Mouse (Mus musculus): Measurements from ENCODE around the gene N4bp2. TPM values are rescaled to one million over a fixed set of nuclear protein-coding genes. Genes with fewer than 3 reads are reported as not detected.
A peak's percentile ranks its signal among the peaks of the same experiment; 100 is the strongest.

The N4bp2 gene
- polyA plus RNA-seq, 1 experiment: 73.4 TPM

GRCm38 (mm10) chr5:65794702-65795101 is 31.4 kb downstream of the N4bp2 start:
- H3K27ac ChIP-seq (ENCODE audit: insufficient read depth, low read length): no peak overlapping the region
- no peaks in the 10 kb centered on the region for H3K27me3 ChIP-seq (ENCODE audit: control insufficient read depth, insufficient read depth, low read length, poor library complexity, severe bottlenecking)
- no peak overlapping the region for H3K9ac ChIP-seq (ENCODE audit: low read depth, poor library complexity, severe bottlenecking)
- peaks cover 29% of the 10 kb centered on the region for H3K36me3 ChIP-seq (ENCODE audit: control insufficient read depth, insufficient read depth, low read length, poor library complexity, severe bottlenecking)
- no peaks in the 10 kb centered on the region for H3K4me1 ChIP-seq (ENCODE audit: control insufficient read depth, insufficient read depth, low read length)
- no peak overlapping the region for H3K4me3 ChIP-seq (ENCODE audit: low read depth, low read length)
- TF ChIP-seq POLR2A (IDR thresholded peaks at IDR 0.05; ENCODE audit: insufficient read depth, low read length) (no peak), EP300 (IDR thresholded peaks at IDR 0.05; ENCODE audit: insufficient read depth, low read depth, low read length) (no peak), CTCF (IDR thresholded peaks at IDR 0.05; ENCODE audit: low read depth, low read length) (no peak)
- no peaks in the 10 kb centered on the region for H3K9me3 ChIP-seq (replicated peaks; ENCODE audit: control insufficient read depth, insufficient read depth, low read length, poor library complexity, severe bottlenecking)

GRCm38 (mm10) chr5:65795293-65795993 is 32.1 kb downstream of the N4bp2 start:
- Histone ChIP-seq H3K4me3 (ENCODE audit: low read depth, low read length) (no peak overlapping the region), H3K27me3 (ENCODE audit: control insufficient read depth, insufficient read depth, low read length, poor library complexity, severe bottlenecking) (no peaks in the 10 kb centered on the region), H3K36me3 (ENCODE audit: control insufficient read depth, insufficient read depth, low read length, poor library complexity, severe bottlenecking) (peaks cover 24% of the 10 kb centered on the region), H3K4me1 (ENCODE audit: control insufficient read depth, insufficient read depth, low read length) (no peaks in the 10 kb centered on the region), H3K9me3 (replicated peaks; ENCODE audit: control insufficient read depth, insufficient read depth, low read length, poor library complexity, severe bottlenecking) (no peaks in the 10 kb centered on the region), H3K9ac (ENCODE audit: low read depth, poor library complexity, severe bottlenecking) (no peak overlapping the region), H3K27ac (ENCODE audit: insufficient read depth, low read length) (no peak overlapping the region)
- TF ChIP-seq CTCF (IDR thresholded peaks at IDR 0.05; ENCODE audit: low read depth, low read length) (no peak), EP300 (IDR thresholded peaks at IDR 0.05; ENCODE audit: insufficient read depth, low read depth, low read length) (no peak), POLR2A (IDR thresholded peaks at IDR 0.05; ENCODE audit: insufficient read depth, low read length) (no peak)

GRCm38 (mm10) chr5:65795994-65796298 is 32.6 kb downstream of the N4bp2 start:
- Histone ChIP-seq H3K9me3 (replicated peaks; ENCODE audit: control insufficient read depth, insufficient read depth, low read length, poor library complexity, severe bottlenecking) (no peaks in the 10 kb centered on the region), H3K4me3 (ENCODE audit: low read depth, low read length) (no peak overlapping the region), H3K27me3 (ENCODE audit: control insufficient read depth, insufficient read depth, low read length, poor library complexity, severe bottlenecking) (no peaks in the 10 kb centered on the region), H3K9ac (ENCODE audit: low read depth, poor library complexity, severe bottlenecking) (no peak overlapping the region), H3K27ac (ENCODE audit: insufficient read depth, low read length) (no peak overlapping the region), H3K36me3 (ENCODE audit: control insufficient read depth, insufficient read depth, low read length, poor library complexity, severe bottlenecking) (peaks cover 20% of the 10 kb centered on the region), H3K4me1 (ENCODE audit: control insufficient read depth, insufficient read depth, low read length) (no peaks in the 10 kb centered on the region)
- TF ChIP-seq CTCF (IDR thresholded peaks at IDR 0.05; ENCODE audit: low read depth, low read length) (no peak), POLR2A (IDR thresholded peaks at IDR 0.05; ENCODE audit: insufficient read depth, low read length) (no peak), EP300 (IDR thresholded peaks at IDR 0.05; ENCODE audit: insufficient read depth, low read depth, low read length) (no peak)

DNA sequence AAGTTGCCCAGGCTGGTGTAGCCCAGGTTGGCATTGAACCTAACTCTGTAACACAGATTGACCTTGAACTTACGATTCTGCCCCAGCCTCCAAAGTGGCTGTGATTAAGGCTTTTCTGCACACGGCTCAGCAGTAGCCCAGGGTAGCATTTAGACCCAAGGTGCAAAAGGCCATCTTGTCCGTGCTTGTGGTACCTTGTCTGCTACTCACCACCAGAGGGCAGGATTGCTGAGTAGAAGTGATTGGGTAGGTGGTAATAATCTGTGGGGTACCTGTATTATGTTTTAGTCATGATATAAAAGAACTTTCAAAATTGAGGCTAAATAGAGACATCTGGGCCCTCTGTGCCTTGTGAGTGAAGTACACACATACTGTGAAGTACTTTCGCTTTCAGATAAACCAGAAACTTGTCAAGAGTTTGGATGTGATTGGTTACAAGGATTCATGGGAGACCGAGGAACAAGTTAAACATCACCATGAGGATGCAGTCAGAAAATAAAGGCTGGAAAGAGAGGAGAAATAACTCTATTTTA is 60.3 kb downstream of the N4bp2 start:
- Histone ChIP-seq H3K36me3 (ENCODE audit: control insufficient read depth, insufficient read depth, low read length, poor library complexity, severe bottlenecking) (no peaks in the 10 kb centered on the region; the same call in 1 of the 2 replicates), H3K9me3 (replicated peaks; ENCODE audit: control insufficient read depth, insufficient read depth, low read length, poor library complexity, severe bottlenecking) (no peaks in the 10 kb centered on the region), H3K4me3 (ENCODE audit: low read depth, low read length) (no peak overlapping the region), H3K9ac (ENCODE audit: low read depth, poor library complexity, severe bottlenecking) (no peak overlapping the region), H3K4me1 (ENCODE audit: control insufficient read depth, insufficient read depth, low read length) (no peaks in the 10 kb centered on the region), H3K27ac (ENCODE audit: insufficient read depth, low read length) (no peak overlapping the region), H3K27me3 (ENCODE audit: control insufficient read depth, insufficient read depth, low read length, poor library complexity, severe bottlenecking) (no peaks in the 10 kb centered on the region)
- TF ChIP-seq CTCF (IDR thresholded peaks at IDR 0.05; ENCODE audit: low read depth, low read length) (peak; percentile 62), POLR2A (IDR thresholded peaks at IDR 0.05; ENCODE audit: insufficient read depth, low read length) (no peak)

GRCm38 (mm10) chr5:65826476-65826875 is 63.2 kb downstream of the N4bp2 start:
- no peak overlapping the region for H3K27ac ChIP-seq (ENCODE audit: insufficient read depth, low read length)
- H3K36me3 ChIP-seq (ENCODE audit: control insufficient read depth, insufficient read depth, low read length, poor library complexity, severe bottlenecking): no peaks in the 10 kb centered on the region; the same call in 1 of the 2 replicates
- TF ChIP-seq EP300 (IDR thresholded peaks at IDR 0.05; ENCODE audit: insufficient read depth, low read depth, low read length) (no peak), POLR2A (IDR thresholded peaks at IDR 0.05; ENCODE audit: insufficient read depth, low read length) (no peak), CTCF (IDR thresholded peaks at IDR 0.05; ENCODE audit: low read depth, low read length) (no peak)
- H3K4me3 ChIP-seq (ENCODE audit: low read depth, low read length): no peak overlapping the region
- no peak overlapping the region for H3K9ac ChIP-seq (ENCODE audit: low read depth, poor library complexity, severe bottlenecking)
- no peaks in the 10 kb centered on the region for H3K4me1 ChIP-seq (ENCODE audit: control insufficient read depth, insufficient read depth, low read length)
- H3K9me3 ChIP-seq (replicated peaks; ENCODE audit: control insufficient read depth, insufficient read depth, low read length, poor library complexity, severe bottlenecking): no peaks in the 10 kb centered on the region
- no peaks in the 10 kb centered on the region for H3K27me3 ChIP-seq (ENCODE audit: control insufficient read depth, insufficient read depth, low read length, poor library complexity, severe bottlenecking)

DNA sequence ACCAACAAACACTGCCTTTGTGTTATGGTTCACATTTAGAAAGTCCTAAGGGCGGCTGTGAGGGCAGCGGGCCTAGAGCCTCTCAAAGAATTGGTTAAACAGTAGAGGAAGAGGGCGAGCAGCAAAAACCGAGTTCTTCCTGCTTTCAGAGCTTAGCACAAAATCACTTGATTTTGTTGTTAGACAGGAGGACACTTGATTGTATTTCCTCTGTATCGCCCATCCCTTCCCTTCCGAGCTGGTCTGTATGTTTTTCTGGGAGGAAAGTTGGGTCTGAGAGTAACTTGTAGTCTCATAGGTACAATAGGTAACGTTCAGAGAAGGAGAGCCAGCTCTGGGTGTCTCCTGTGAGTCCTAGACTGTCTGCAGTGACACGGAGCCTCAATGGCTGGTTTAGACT is 63.8 kb downstream of the N4bp2 start:
- Histone ChIP-seq H3K9ac (ENCODE audit: low read depth, poor library complexity, severe bottlenecking) (no peak overlapping the region), H3K27ac (ENCODE audit: insufficient read depth, low read length) (no peak overlapping the region), H3K36me3 (ENCODE audit: control insufficient read depth, insufficient read depth, low read length, poor library complexity, severe bottlenecking) (no peaks in the 10 kb centered on the region; the same call in 1 of the 2 replicates), H3K4me3 (ENCODE audit: low read depth, low read length) (no peak overlapping the region), H3K27me3 (ENCODE audit: control insufficient read depth, insufficient read depth, low read length, poor library complexity, severe bottlenecking) (no peaks in the 10 kb centered on the region), H3K4me1 (ENCODE audit: control insufficient read depth, insufficient read depth, low read length) (no peaks in the 10 kb centered on the region), H3K9me3 (replicated peaks; ENCODE audit: control insufficient read depth, insufficient read depth, low read length, poor library complexity, severe bottlenecking) (no peaks in the 10 kb centered on the region)
- TF ChIP-seq POLR2A (IDR thresholded peaks at IDR 0.05; ENCODE audit: insufficient read depth, low read length) (no peak), EP300 (IDR thresholded peaks at IDR 0.05; ENCODE audit: insufficient read depth, low read depth, low read length) (no peak), CTCF (IDR thresholded peaks at IDR 0.05; ENCODE audit: low read depth, low read length) (no peak)
